Mouse (Mus musculus): ENCODE results near the gene Adk. TPM values are rescaled to one million over a fixed set of nuclear protein-coding genes. Genes with fewer than 3 reads are reported as not detected.

Adk gene
- polyA plus RNA-seq, 1 experiment from 2014 or later = 71.9 TPM

- peaks cover 11% of the 10 kb centered on the region for H3K4me1 ChIP-seq (replicated peaks; ENCODE audit: control insufficient read depth, insufficient read depth, low read length)
- WGBS = 42% methylated on average over 7 of the region's 7 CpGs
- no peaks in the 10 kb centered on the region for H3K36me3 ChIP-seq (ENCODE audit: control insufficient read depth, insufficient read depth)
- H3K4me2 ChIP-seq (ENCODE audit: low read length) = peak overlapping the region; percentile 89
- H3K9me3 ChIP-seq (ENCODE audit: control insufficient read depth, low read length) = no peaks in the 10 kb centered on the region
- no peak for ATAC-seq
- no peak overlapping the region for H3K27ac ChIP-seq (ENCODE audit: low read length)
- H3K4me3 ChIP-seq (replicated peaks; ENCODE audit: low read length) = no peak overlapping the region
- no peaks in the 10 kb centered on the region for H3K27me3 ChIP-seq (replicated peaks; ENCODE audit: control insufficient read depth, insufficient read depth, low read length)
- no peak overlapping the region for H3K9ac ChIP-seq (replicated peaks; ENCODE audit: low read depth, low read length)
These were observed 1.2 kb downstream of the Adk start for GRCm38 (mm10) chr14:21053586-21053985.

DNA sequence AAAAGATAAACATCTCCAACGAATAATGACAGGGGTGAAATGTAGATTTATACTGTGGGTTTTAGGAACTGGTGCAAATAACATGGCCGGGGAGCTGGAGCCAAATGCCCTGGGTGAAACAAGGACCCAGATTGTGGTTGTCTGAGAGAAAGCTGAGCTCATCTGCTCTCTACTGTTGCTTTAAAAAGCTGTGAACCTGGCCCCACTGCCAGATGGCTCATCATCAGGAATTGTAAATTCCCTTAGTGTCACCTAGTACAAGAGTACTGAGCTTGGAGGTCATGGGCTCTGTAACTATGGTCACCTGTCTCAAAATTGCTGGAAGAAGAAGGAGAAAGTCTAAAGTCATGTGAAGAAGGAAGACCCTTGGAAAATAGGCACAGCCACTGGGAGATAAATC, 6.6 kb downstream of the Adk start:
- no peak overlapping the region for H3K4me3 ChIP-seq (replicated peaks; ENCODE audit: low read length)
- 88% methylated on average over 2 of the region's 2 CpGs for WGBS

DNA sequence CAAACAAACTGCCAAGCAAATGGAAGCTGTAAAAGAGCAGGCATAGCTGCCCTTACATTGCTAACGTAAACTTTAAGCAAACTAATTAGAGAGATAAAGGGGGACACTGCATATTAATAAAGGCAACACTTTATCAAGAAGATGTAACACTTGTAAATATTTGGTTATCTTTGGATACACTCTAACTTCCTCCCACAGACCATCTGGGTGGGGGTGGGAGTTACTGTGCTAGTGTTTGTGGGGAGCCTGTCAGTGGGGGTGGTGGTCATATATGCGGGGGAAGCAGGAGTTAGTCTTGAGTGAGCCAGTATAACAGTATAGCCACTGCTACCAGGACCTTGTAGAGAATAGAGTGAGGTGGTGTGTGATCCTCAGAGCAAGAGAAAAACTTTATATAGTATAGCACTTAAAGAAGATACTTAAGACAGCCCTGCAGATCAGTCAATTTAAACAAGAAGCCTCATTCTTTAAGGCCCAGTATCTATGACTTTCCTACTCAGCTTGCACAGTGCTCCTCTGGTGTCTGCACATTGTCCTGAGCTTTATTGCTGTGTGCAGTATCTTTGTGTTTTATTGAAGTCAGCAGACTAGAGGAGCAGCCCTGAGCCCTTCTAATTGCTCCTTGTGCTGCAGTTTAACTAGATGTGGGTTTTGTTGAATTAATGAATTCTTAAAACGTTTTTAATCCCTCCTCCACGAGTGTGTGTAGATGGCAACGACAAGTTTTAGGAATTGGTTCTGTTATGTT, 10.6 kb downstream of the Adk start:
- Histone ChIP-seq H3K4me2 (ENCODE audit: low read length) (no peak overlapping the region), H3K27ac (ENCODE audit: low read length) (no peak overlapping the region), H3K27me3 (replicated peaks; ENCODE audit: control insufficient read depth, insufficient read depth, low read length) (no peaks in the 10 kb centered on the region), H3K9ac (replicated peaks; ENCODE audit: low read depth, low read length) (no peak overlapping the region), H3K4me1 (replicated peaks; ENCODE audit: control insufficient read depth, insufficient read depth, low read length) (no peaks in the 10 kb centered on the region), H3K36me3 (ENCODE audit: control insufficient read depth, insufficient read depth) (no peaks in the 10 kb centered on the region), H3K9me3 (ENCODE audit: control insufficient read depth, low read length) (no peaks in the 10 kb centered on the region), H3K4me3 (replicated peaks; ENCODE audit: low read length) (no peak overlapping the region)
- no peak for ATAC-seq
- WGBS = 49% methylated on average over 5 of the region's 5 CpGs

More for the DNA sequence above, 6.6 kb downstream of the Adk start:
- H3K9ac ChIP-seq (replicated peaks; ENCODE audit: low read depth, low read length) = no peak overlapping the region
- H3K27me3 ChIP-seq (replicated peaks; ENCODE audit: control insufficient read depth, insufficient read depth, low read length) = no peaks in the 10 kb centered on the region
- no peak overlapping the region for H3K4me2 ChIP-seq (ENCODE audit: low read length)
- no peak overlapping the region for H3K27ac ChIP-seq (ENCODE audit: low read length)
- ATAC-seq = no peak
- H3K4me1 ChIP-seq (replicated peaks; ENCODE audit: control insufficient read depth, insufficient read depth, low read length) = no peaks in the 10 kb centered on the region
- no peaks in the 10 kb centered on the region for H3K9me3 ChIP-seq (ENCODE audit: control insufficient read depth, low read length)
- no peaks in the 10 kb centered on the region for H3K36me3 ChIP-seq (ENCODE audit: control insufficient read depth, insufficient read depth)

DNA sequence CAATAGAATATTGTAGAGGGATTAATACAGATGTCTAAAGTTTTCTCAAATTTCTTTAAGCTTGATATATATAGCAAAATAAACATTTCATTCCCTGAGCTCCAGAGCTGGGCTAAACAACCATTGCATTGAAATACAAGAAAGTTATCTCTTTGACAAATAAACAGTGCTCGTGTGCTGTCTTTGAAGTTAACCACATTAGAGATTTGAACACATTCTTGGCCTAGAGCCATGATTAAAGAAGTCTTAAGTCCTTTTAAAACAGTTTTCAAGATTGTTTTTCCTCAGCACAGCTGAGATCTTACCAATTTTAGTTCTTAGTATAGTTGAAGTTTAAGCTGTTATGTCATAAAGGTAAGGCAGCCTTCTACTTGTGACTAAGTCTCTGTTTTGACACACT, 11.9 kb downstream of the Adk start:
- Histone ChIP-seq H3K9ac (replicated peaks; ENCODE audit: low read depth, low read length) (no peak overlapping the region), H3K9me3 (ENCODE audit: control insufficient read depth, low read length) (no peaks in the 10 kb centered on the region), H3K4me2 (ENCODE audit: low read length) (no peak overlapping the region), H3K4me1 (replicated peaks; ENCODE audit: control insufficient read depth, insufficient read depth, low read length) (no peaks in the 10 kb centered on the region), H3K27me3 (replicated peaks; ENCODE audit: control insufficient read depth, insufficient read depth, low read length) (no peaks in the 10 kb centered on the region), H3K4me3 (replicated peaks; ENCODE audit: low read length) (no peak overlapping the region), H3K27ac (ENCODE audit: low read length) (no peak overlapping the region), H3K36me3 (ENCODE audit: control insufficient read depth, insufficient read depth) (no peaks in the 10 kb centered on the region)
- no peak for ATAC-seq
- 36% methylated on average over 1 of the region's 1 CpGs for WGBS

GRCm38 (mm10) chr14:21065490-21066162, 13.3 kb downstream of the Adk start:
- Histone ChIP-seq H3K9me3 (ENCODE audit: control insufficient read depth, low read length) (no peaks in the 10 kb centered on the region), H3K4me2 (ENCODE audit: low read length) (no peak overlapping the region), H3K9ac (replicated peaks; ENCODE audit: low read depth, low read length) (no peak overlapping the region), H3K27ac (ENCODE audit: low read length) (no peak overlapping the region), H3K4me1 (replicated peaks; ENCODE audit: control insufficient read depth, insufficient read depth, low read length) (no peaks in the 10 kb centered on the region), H3K36me3 (ENCODE audit: control insufficient read depth, insufficient read depth) (no peaks in the 10 kb centered on the region), H3K4me3 (replicated peaks; ENCODE audit: low read length) (no peak overlapping the region), H3K27me3 (replicated peaks; ENCODE audit: control insufficient read depth, insufficient read depth, low read length) (no peaks in the 10 kb centered on the region)
- ATAC-seq = no peak
- 82% methylated on average over 8 of the region's 8 CpGs for WGBS

- WGBS = 90% methylated on average over 5 of the region's 5 CpGs
- Histone ChIP-seq H3K27me3 (replicated peaks; ENCODE audit: control insufficient read depth, insufficient read depth, low read length) (no peaks in the 10 kb centered on the region), H3K4me1 (replicated peaks; ENCODE audit: control insufficient read depth, insufficient read depth, low read length) (no peaks in the 10 kb centered on the region), H3K4me2 (ENCODE audit: low read length) (no peak overlapping the region), H3K27ac (ENCODE audit: low read length) (no peak overlapping the region), H3K9ac (replicated peaks; ENCODE audit: low read depth, low read length) (no peak overlapping the region), H3K9me3 (ENCODE audit: control insufficient read depth, low read length) (no peaks in the 10 kb centered on the region), H3K4me3 (replicated peaks; ENCODE audit: low read length) (no peak overlapping the region), H3K36me3 (ENCODE audit: control insufficient read depth, insufficient read depth) (no peaks in the 10 kb centered on the region)
- no peak for ATAC-seq
These were observed 17.2 kb downstream of the Adk start for GRCm38 (mm10) chr14:21069594-21069993.

DNA sequence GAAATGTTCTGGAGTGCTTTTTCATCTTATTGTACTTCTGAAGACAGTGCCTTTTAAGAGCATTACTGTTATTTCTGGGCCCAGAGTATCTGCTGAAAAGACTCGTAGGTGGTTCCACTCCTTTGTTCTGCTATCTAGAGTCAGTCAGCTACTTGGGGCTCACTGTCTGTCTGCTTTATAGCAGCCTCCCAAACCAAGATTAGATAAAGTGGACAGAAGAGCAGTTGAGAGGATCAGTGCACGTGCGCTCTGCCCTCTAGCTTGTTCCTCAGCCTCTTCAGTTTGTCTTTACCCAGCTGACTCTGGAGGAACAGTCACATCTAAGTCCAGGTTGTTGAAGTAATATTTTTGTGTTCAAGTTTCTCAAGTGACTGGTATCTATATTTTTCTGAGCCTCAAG, 21.6 kb downstream of the Adk start:
- no peak overlapping the region for H3K4me2 ChIP-seq (ENCODE audit: low read length)
- no peak overlapping the region for H3K9ac ChIP-seq (replicated peaks; ENCODE audit: low read depth, low read length)
- no peak overlapping the region for H3K27ac ChIP-seq (ENCODE audit: low read length)
- WGBS = 74% methylated on average over 3 of the region's 3 CpGs
- no peaks in the 10 kb centered on the region for H3K36me3 ChIP-seq (ENCODE audit: control insufficient read depth, insufficient read depth)
- no peak for ATAC-seq
- H3K9me3 ChIP-seq (ENCODE audit: control insufficient read depth, low read length) = no peaks in the 10 kb centered on the region
- no peak overlapping the region for H3K4me3 ChIP-seq (replicated peaks; ENCODE audit: low read length)
- no peaks in the 10 kb centered on the region for H3K27me3 ChIP-seq (replicated peaks; ENCODE audit: control insufficient read depth, insufficient read depth, low read length)
- peaks cover 4% of the 10 kb centered on the region for H3K4me1 ChIP-seq (replicated peaks; ENCODE audit: control insufficient read depth, insufficient read depth, low read length)

DNA sequence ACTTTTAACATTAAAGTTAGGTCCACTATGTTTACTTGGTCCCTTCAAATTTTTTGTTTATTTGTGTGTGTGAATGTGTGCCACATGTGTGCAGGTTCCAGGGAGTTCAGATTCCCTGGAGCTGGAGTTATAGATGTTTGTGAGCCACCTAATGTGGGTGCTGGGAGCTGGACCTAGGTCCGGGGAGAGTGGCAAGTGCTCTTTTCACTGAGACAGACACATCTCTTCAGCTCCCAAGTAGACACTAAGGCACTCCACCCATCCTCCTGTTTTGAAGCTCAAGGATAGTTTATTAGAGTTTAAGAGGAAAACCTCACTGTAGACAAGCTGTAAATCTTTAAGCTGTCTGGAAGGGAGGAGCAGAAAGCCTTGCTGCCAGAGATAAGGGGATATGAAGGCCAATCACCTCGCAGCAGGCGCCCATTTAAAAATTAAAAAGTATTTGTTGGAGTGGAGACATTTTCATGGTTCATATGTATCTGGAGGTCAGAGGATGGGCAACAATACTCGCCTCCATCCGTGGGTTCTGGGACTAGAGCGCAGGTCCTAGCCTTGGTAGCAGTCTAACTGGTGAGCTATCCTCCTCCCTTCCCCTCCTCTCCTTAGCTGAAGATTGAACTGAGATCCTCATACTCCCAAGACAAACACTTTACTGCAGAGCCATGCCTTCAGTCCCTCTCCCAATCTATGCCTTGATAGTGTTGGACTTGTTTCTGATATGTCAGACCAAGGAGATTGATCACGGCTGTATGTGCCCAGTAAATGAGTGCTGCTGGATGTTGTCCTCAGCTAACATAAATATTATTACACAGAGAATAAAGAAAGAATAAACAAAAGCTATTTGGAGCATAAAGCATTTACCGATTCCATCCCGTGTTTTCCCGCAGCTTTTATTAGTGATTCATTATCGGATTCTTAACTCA, 22.3 kb downstream of the Adk start:
- WGBS = 63% methylated on average over 11 of the region's 11 CpGs
- Histone ChIP-seq H3K4me3 (replicated peaks; ENCODE audit: low read length) (no peak overlapping the region), H3K36me3 (ENCODE audit: control insufficient read depth, insufficient read depth) (no peaks in the 10 kb centered on the region), H3K4me2 (ENCODE audit: low read length) (no peak overlapping the region), H3K9me3 (ENCODE audit: control insufficient read depth, low read length) (no peaks in the 10 kb centered on the region), H3K27me3 (replicated peaks; ENCODE audit: control insufficient read depth, insufficient read depth, low read length) (no peaks in the 10 kb centered on the region), H3K9ac (replicated peaks; ENCODE audit: low read depth, low read length) (no peak overlapping the region), H3K4me1 (replicated peaks; ENCODE audit: control insufficient read depth, insufficient read depth, low read length) (peaks cover 4% of the 10 kb centered on the region), H3K27ac (ENCODE audit: low read length) (no peak overlapping the region)
- ATAC-seq = no peak
